Mouse (Mus musculus): ENCODE measurements at regions not wholly inside any gene's neighbourhood (a gene's known extent, or its start where the extent isn't known, plus 50 kb on each side); places are given as distances from the start of the nearest gene placed in this dataset.

- DNase-seq (ENCODE audit: low spot score in 2 of 2) = no peak
These were observed 183.1 kb downstream of the Gm13691 start for GRCm38 (mm10) chr2:84173450-84173849.

GRCm38 (mm10) chr2:84183624-84184287 is 193.4 kb downstream of the Gm13691 start:
- no peak for DNase-seq (ENCODE audit: low spot score in 2 of 2)

GRCm38 (mm10) chr2:84184288-84185015 is 194.1 kb downstream of the Gm13691 start:
- DNase-seq (ENCODE audit: low spot score in 2 of 2) = no peak

GRCm38 (mm10) chr2:84185016-84185330 is 194.6 kb downstream of the Gm13691 start:
- DNase-seq (ENCODE audit: low spot score in 2 of 2) = no peak

- no peak for DNase-seq (ENCODE audit: low spot score in 2 of 2)
These were observed 195.9 kb downstream of the Gm13691 start for GRCm38 (mm10) chr2:84186126-84186701.

GRCm38 (mm10) chr2:84187456-84187855 is 197.1 kb downstream of the Gm13691 start:
- DNase-seq (ENCODE audit: low spot score in 2 of 2) = no peak

- no peak for DNase-seq (ENCODE audit: low spot score in 2 of 2)
These were observed 198.9 kb downstream of the Gm13691 start for GRCm38 (mm10) chr2:84189302-84189701.

GRCm38 (mm10) chr2:84217116-84217515 is 208.1 kb downstream of the Calcrl start:
- DNase-seq (ENCODE audit: low spot score in 2 of 2) = no peak

- DNase-seq (ENCODE audit: low spot score in 2 of 2) = no peak
These were observed 203.2 kb downstream of the Calcrl start for GRCm38 (mm10) chr2:84222049-84222448.

GRCm38 (mm10) chr2:84229777-84230176 is 195.4 kb downstream of the Calcrl start:
- no peak for DNase-seq (ENCODE audit: low spot score in 2 of 2)

- no peak for DNase-seq (ENCODE audit: low spot score in 2 of 2)
These were observed 189.6 kb downstream of the Calcrl start for GRCm38 (mm10) chr2:84235641-84236040.

GRCm38 (mm10) chr2:84241244-84241643 is 184.0 kb downstream of the Calcrl start:
- DNase-seq (ENCODE audit: low spot score in 2 of 2) = no peak

GRCm38 (mm10) chr2:84241986-84242385 is 183.2 kb downstream of the Calcrl start:
- DNase-seq (ENCODE audit: low spot score in 2 of 2) = no peak

- no peak for DNase-seq (ENCODE audit: low spot score in 2 of 2)
These were observed 179.3 kb downstream of the Calcrl start for GRCm38 (mm10) chr2:84245900-84246299.

- no peak for DNase-seq (ENCODE audit: low spot score in 2 of 2)
These were observed 178.6 kb downstream of the Calcrl start for GRCm38 (mm10) chr2:84246562-84246961.

- no peak for DNase-seq (ENCODE audit: low spot score in 2 of 2)
These were observed 177.0 kb downstream of the Calcrl start for GRCm38 (mm10) chr2:84248169-84248568.

GRCm38 (mm10) chr2:84249871-84250270 is 175.3 kb downstream of the Calcrl start:
- DNase-seq (ENCODE audit: low spot score in 2 of 2) = no peak

GRCm38 (mm10) chr2:84252076-84252475 is 173.1 kb downstream of the Calcrl start:
- no peak for DNase-seq (ENCODE audit: low spot score in 2 of 2)

GRCm38 (mm10) chr2:84258339-84259006 is 166.7 kb downstream of the Calcrl start:
- no peak for DNase-seq (ENCODE audit: low spot score in 2 of 2)

GRCm38 (mm10) chr2:84259222-84259621 is 166.0 kb downstream of the Calcrl start:
- DNase-seq (ENCODE audit: low spot score in 2 of 2) = no peak

GRCm38 (mm10) chr2:84260701-84261100 is 164.5 kb downstream of the Calcrl start:
- no peak for DNase-seq (ENCODE audit: low spot score in 2 of 2)

GRCm38 (mm10) chr2:84261481-84261880 is 163.7 kb downstream of the Calcrl start:
- no peak for DNase-seq (ENCODE audit: low spot score in 2 of 2)
